Mouse (Mus musculus): ENCODE data around the gene Fbxl14. TPM values are rescaled to one million over a fixed set of nuclear protein-coding genes. Genes with fewer than 3 reads are reported as not detected.
"Not testable (repeated sequence)": the region's sequence is repeated elsewhere in the genome, so short reads cannot be mapped to it uniquely, and the experiment has no call there.

Gene Fbxl14
- total RNA-seq, 2 experiments from 2014 or later = 29.0 to 43.6 TPM

GRCm38 (mm10) chr6:119466921-119467784 is 12.3 kb upstream of the Fbxl14 start:
- 0 out of 2 replicates have a peak, but pooled peaks have one; percentile 8 for ATAC-seq (replicated peaks; ENCODE audit: poor library complexity, severe bottlenecking)

GRCm38 (mm10) chr6:119467785-119468059 is 11.7 kb upstream of the Fbxl14 start:
- 0 out of 2 replicates have a peak, but pooled peaks have one; percentile 20 for ATAC-seq (replicated peaks; ENCODE audit: poor library complexity, severe bottlenecking)

- ATAC-seq (replicated peaks; ENCODE audit: poor library complexity, severe bottlenecking) = peak; percentile 65
Measured at GRCm38 (mm10) chr6:119470777-119471176, 8.7 kb upstream of the Fbxl14 start.

- peak; percentile 41 for ATAC-seq (replicated peaks; ENCODE audit: poor library complexity, severe bottlenecking)
Measured at GRCm38 (mm10) chr6:119472135-119472534, 7.3 kb upstream of the Fbxl14 start.

GRCm38 (mm10) chr6:119472705-119473104 is 6.8 kb upstream of the Fbxl14 start:
- ATAC-seq (replicated peaks; ENCODE audit: poor library complexity, severe bottlenecking) = peak; percentile 47

- ATAC-seq (replicated peaks; ENCODE audit: poor library complexity, severe bottlenecking) = no peak
Measured at GRCm38 (mm10) chr6:119473446-119473845, 6.0 kb upstream of the Fbxl14 start.

GRCm38 (mm10) chr6:119473992-119474391 is 5.5 kb upstream of the Fbxl14 start:
- ATAC-seq (replicated peaks; ENCODE audit: poor library complexity, severe bottlenecking) = no peak

GRCm38 (mm10) chr6:119475988-119476387 is 3.5 kb upstream of the Fbxl14 start:
- no peak for ATAC-seq (replicated peaks; ENCODE audit: poor library complexity, severe bottlenecking)

- ATAC-seq (replicated peaks; ENCODE audit: poor library complexity, severe bottlenecking) = no peak
Measured at GRCm38 (mm10) chr6:119477686-119478310, 1.7 kb upstream of the Fbxl14 start.

GRCm38 (mm10) chr6:119478560-119479342 is 717 bp upstream of the Fbxl14 start:
- peak; percentile 54 for ATAC-seq (replicated peaks; ENCODE audit: poor library complexity, severe bottlenecking)

GRCm38 (mm10) chr6:119479876-119480705 is 623 bp downstream of the Fbxl14 start:
- peak; percentile 46 for ATAC-seq (replicated peaks; ENCODE audit: poor library complexity, severe bottlenecking)

- ATAC-seq (replicated peaks; ENCODE audit: poor library complexity, severe bottlenecking) = peak; percentile 17
Measured at GRCm38 (mm10) chr6:119480706-119481331, 1.4 kb downstream of the Fbxl14 start.

- not testable (repeated sequence) for ATAC-seq (replicated peaks; ENCODE audit: poor library complexity, severe bottlenecking)
Measured at GRCm38 (mm10) chr6:119481741-119482390, 2.4 kb downstream of the Fbxl14 start.

- no peak for ATAC-seq (replicated peaks; ENCODE audit: poor library complexity, severe bottlenecking)
Measured at GRCm38 (mm10) chr6:119482958-119483600, 3.6 kb downstream of the Fbxl14 start.

GRCm38 (mm10) chr6:119485486-119485885 is 6.0 kb downstream of the Fbxl14 start:
- ATAC-seq (replicated peaks; ENCODE audit: poor library complexity, severe bottlenecking) = no peak

GRCm38 (mm10) chr6:119486381-119487084 is 7.1 kb downstream of the Fbxl14 start:
- peak; percentile 33 for ATAC-seq (replicated peaks; ENCODE audit: poor library complexity, severe bottlenecking)

GRCm38 (mm10) chr6:119487085-119487458 is 7.6 kb downstream of the Fbxl14 start:
- no peak for ATAC-seq (replicated peaks; ENCODE audit: poor library complexity, severe bottlenecking)

- peak; percentile 44 for ATAC-seq (replicated peaks; ENCODE audit: poor library complexity, severe bottlenecking)
Measured at GRCm38 (mm10) chr6:119487619-119488018, 8.2 kb downstream of the Fbxl14 start.

Data from granulocyte monocyte progenitor cell, adult 5-6 weeks (primary cell).